Mouse (Mus musculus) liver, embryonic 14.5 days (tissue): ENCODE results near the gene Plxdc2.

Source experiments
- CTCF ChIP-seq: IDR thresholded peaks from 2 replicates; pipeline ENCODE4 v1.5.1; 2016; ENCODE audit warnings: antibody characterized with exemption, low read depth, control low read depth
- EP300 ChIP-seq: IDR thresholded peaks from 2 replicates; pipeline ENCODE4 v1.6.1; 2016; ENCODE audit warnings: antibody characterized with exemption, low read depth

GRCm38 (mm10) chr2:16491242-16491641 lies 135.1 kb downstream of the Plxdc2 start:
- TF ChIP-seq CTCF: no peak
- TF ChIP-seq EP300: no peak
